Mouse (Mus musculus) midbrain, embryonic 13.5 days (tissue): ENCODE measurements around the gene Enpp7. TPM values are rescaled to one million over a fixed set of nuclear protein-coding genes. Genes with fewer than 3 reads are reported as not detected.
A peak's percentile ranks its signal among the peaks of the same experiment; 100 is the strongest.

Source experiments
- ATAC-seq: fragments of 200-750 bp; cut with Nextera tagmentation; 2 replicates; pipeline ENCODE4 v1.8.0; 2017; ENCODE audit warnings: mild to moderate bottlenecking, moderate TSS enrichment, moderate library complexity
- H3K27ac ChIP-seq: fragments of 300-500 bp; sonication (generic); 2 replicates; pipeline ENCODE4 v1.5.1; 2015; ENCODE audit warnings: inconsistent platforms, mild to moderate bottlenecking, moderate library complexity
- H3K27me3 ChIP-seq: fragments of 300-500 bp; sonication (generic); 2 replicates; pipeline ENCODE4 v1.6.1; 2015; ENCODE audit warnings: mild to moderate bottlenecking, inconsistent platforms
- H3K36me3 ChIP-seq: fragments of 300-500 bp; sonication (generic); 2 replicates; pipeline ENCODE4 v1.6.1; 2015; ENCODE audit warnings: mild to moderate bottlenecking, inconsistent platforms
- H3K4me1 ChIP-seq: fragments of 300-500 bp; sonication (generic); replicated peaks from 2 replicates; pipeline ENCODE4 v1.6.1; 2015; ENCODE audit warnings: inconsistent platforms
- H3K4me2 ChIP-seq: fragments of 300-500 bp; sonication (generic); replicated peaks from 2 replicates; pipeline ENCODE4 v1.6.1; 2015; ENCODE audit warnings: moderate library complexity, mild to moderate bottlenecking, inconsistent platforms
- H3K4me3 ChIP-seq: fragments of 300-500 bp; sonication (generic); replicated peaks from 2 replicates; pipeline ENCODE4 v1.5.1; 2015; ENCODE audit warnings: mild to moderate bottlenecking, inconsistent platforms
- H3K9ac ChIP-seq: fragments of 300-500 bp; sonication (generic); replicated peaks from 2 replicates; pipeline ENCODE4 v1.6.1; 2015; ENCODE audit warnings: mild to moderate bottlenecking, inconsistent platforms
- H3K9me3 ChIP-seq: fragments of 300-500 bp; sonication (generic); 2 replicates; pipeline ENCODE4 v1.6.1; 2016; ENCODE audit warnings: mild to moderate bottlenecking, inconsistent platforms
- WGBS: fragments of 180-500 bp; shearing (Covaris S2); methylation state at CpG from one replicate; pipeline ENCODE4 v1.1.7; 2015; 5-methylcytosine and 5-hydroxymethylcytosine counted together
- polyA plus RNA-seq: library from polyadenylated mRNA; unstranded; fragments of >200 nt; fragmentation: Nextera tagmentation; extraction: Ambion mirVana; gene quantifications from 2 replicates; pipeline ENCODE4 v1.2.1, GENCODE M21; 2015

Gene Enpp7
- polyA plus RNA-seq, 1 experiment from 2014 or later = not detected

DNA sequence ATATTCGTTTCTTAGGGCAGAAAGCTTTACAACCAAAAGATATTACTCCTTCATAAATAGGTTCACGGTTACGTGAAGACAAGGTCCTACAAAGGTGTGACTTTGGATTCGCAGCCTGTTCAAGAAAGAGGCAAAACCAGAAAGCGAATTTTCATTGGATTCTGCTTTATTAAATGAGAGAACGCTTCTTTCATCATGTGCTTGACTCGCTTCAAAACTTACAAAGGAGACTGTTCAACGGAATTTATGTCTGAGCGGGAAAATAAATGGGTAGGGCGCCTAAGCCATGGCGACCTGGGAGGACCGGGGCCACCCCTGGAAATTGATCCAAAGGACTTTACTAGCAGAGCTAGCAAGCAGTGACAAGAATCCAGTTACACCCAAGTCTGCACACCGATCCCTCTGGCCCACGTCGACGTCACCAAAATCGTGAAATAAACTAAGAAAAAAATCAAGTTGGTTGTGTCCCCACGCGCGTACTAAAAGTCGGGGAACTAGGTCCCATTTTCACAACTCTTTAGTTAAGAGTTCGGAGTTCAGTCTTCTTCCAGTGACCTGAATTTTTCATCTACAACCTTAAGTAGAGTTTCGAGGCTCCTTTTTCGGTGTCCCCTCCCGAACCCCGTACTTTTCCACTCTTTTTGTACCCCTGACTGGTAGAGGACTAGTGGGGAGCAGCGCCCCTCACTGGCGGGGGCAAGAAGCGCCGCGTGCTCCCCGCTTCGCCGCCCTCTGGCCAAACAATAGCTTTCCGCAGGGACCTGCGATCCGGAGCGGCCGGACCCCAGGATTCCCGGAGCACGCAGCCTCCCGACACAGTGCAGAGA is 34.3 kb downstream of the Enpp7 start:
- H3K9ac ChIP-seq = peak overlapping the region; percentile 96
- no peaks in the 10 kb centered on the region for H3K9me3 ChIP-seq
- H3K4me3 ChIP-seq = peak overlapping the region; percentile 93
- WGBS = 4% methylated on average over 41 of the region's 42 CpGs
- H3K4me1 ChIP-seq = peaks cover 47% of the 10 kb centered on the region
- peak overlapping the region; percentile 96 for H3K4me2 ChIP-seq
- H3K27me3 ChIP-seq = peaks cover 12% of the 10 kb centered on the region
- H3K27ac ChIP-seq = peak overlapping the region; percentile 92
- peaks cover 13% of the 10 kb centered on the region for H3K36me3 ChIP-seq
- ATAC-seq = no peak

DNA sequence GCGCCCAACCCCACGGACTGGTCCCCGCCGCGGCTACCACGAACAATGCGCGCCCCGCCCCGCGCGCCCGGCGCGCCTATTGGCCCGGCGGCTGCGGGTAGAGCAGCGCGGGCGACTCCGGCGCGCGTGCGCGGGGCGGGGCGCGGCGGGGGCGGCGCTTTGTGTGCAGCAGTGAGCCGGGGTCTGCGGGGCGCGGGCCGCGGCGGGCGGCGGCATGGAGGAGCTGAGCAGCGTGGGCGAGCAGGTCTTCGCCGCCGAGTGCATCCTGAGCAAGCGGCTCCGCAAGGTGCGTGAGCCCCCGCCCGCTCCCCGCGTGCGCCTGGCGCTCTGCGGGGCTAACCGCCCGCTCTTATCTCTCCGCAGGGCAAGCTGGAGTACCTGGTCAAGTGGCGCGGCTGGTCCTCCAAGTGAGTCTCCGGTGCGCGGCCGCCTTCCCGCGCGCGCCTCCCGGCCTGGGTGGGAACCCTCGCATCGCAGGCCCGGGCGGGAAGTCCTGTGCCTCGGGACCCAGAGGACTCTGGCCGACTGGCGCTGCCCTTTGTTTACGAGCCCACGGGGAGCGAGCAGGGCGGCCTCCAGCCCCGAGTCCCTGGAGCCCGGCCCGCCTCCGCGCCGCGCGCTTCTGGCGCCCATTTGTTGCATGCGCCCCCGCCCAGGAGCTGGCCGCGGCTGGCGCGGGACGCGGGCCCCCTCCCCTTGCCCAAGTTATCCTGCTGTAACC is 35.1 kb downstream of the Enpp7 start, which contains the start of gene Cbx2:
Gene Cbx2 (plus strand): TSS at position 68 of the 721 bp plus-strand sequence.
- ATAC-seq = peak; percentile 92
- Histone ChIP-seq H3K9ac (peak within 1 kb of the TSS; percentile 96), H3K4me3 (peak within 1 kb of the TSS; percentile 93), H3K27ac (peak within 1 kb of the TSS; percentile 92), H3K27me3 (peaks cover 12% of the 10 kb centered on the region), H3K36me3 (peaks cover 21% of the 10 kb centered on the region), H3K4me2 (peak within 1 kb of the TSS; percentile 96), H3K9me3 (no peaks in the 10 kb centered on the region), H3K4me1 (peaks cover 52% of the 10 kb centered on the region)
- under 1% methylated on average over 83 of the region's 99 CpGs for WGBS

DNA sequence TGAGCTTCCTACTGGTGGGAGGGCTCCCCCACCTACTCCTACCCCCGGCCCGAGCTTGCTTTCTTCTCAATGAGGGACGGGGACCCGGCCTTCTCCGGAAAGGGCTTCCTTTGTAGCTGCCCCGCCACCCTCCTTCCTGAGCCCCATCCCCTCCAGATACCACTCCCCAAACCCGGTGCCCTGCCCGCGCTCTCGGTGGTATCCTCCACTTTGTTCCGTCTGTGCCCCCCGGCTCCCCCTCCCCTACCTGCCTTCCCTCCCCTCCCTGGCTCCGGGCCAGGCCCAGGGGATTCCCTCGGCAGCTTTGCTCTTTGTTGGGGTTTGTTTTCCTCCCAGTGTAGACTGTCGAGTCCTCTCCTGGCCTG is 35.6 kb downstream of the Enpp7 start:
- peak overlapping the region; percentile 96 for H3K4me2 ChIP-seq
- WGBS = under 1% methylated on average over 15 of the region's 15 CpGs
- peaks cover 57% of the 10 kb centered on the region for H3K4me1 ChIP-seq
- peak overlapping the region; percentile 96 for H3K9ac ChIP-seq
- peak overlapping the region; percentile 93 for H3K4me3 ChIP-seq
- peak overlapping the region; percentile 92 for H3K27ac ChIP-seq
- H3K9me3 ChIP-seq = no peaks in the 10 kb centered on the region
- peak; percentile 43 for ATAC-seq
- peaks cover 12% of the 10 kb centered on the region for H3K27me3 ChIP-seq
- H3K36me3 ChIP-seq = peaks cover 27% of the 10 kb centered on the region

DNA sequence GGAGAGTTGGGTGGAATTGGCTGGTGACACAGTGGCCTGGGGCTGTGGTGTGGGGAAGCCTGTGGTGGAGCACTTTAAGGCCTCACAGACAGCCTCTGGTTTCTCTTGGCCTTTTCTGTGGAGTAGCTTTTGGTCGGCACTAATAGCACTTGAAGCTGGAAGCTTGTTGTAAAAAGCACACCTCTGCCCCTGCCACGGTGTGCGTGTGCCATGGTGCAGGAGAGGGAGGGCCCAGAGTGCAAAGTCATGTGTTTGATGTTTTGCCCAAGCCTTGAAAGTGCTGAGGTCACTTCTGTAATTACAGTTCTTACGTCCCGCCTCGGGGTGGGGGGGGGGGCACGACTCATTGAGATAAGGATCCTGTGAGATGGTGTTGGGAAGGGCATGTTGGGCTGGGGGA is 36.3 kb downstream of the Enpp7 start:
- Histone ChIP-seq H3K27ac (peak overlapping the region; percentile 92), H3K9ac (peak overlapping the region; percentile 96), H3K4me3 (peak overlapping the region; percentile 93), H3K9me3 (no peaks in the 10 kb centered on the region), H3K36me3 (peaks cover 33% of the 10 kb centered on the region), H3K27me3 (peaks cover 12% of the 10 kb centered on the region), H3K4me2 (peak overlapping the region; percentile 96), H3K4me1 (peaks cover 63% of the 10 kb centered on the region)
- 20% methylated on average over 7 of the region's 7 CpGs for WGBS
- ATAC-seq = no peak

DNA sequence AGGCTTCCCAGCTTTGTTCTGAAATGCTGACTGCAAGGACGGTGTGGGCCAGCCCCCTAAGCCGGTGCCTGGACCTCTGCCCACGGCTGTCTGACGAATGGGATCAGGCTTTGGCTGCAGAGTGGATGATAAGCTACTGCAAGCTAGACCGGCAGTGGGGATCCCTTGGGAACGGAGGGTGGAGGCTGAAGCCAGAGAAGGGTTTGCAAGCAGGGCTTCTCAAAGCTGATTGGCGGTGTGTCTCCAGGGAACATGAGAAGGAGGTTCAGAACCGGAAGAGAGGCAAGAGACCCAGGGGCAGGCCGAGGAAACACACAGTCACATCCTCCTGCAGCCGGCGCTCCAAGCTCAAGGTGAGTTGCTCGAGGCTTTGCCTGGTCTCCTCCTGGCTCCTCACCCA is 38.2 kb downstream of the Enpp7 start:
- Histone ChIP-seq H3K9ac (peak overlapping the region; percentile 96), H3K9me3 (no peaks in the 10 kb centered on the region), H3K4me3 (peak overlapping the region; percentile 93), H3K4me1 (peaks cover 69% of the 10 kb centered on the region), H3K27me3 (peaks cover under 1% of the 10 kb centered on the region; the same call in 1 of the 2 replicates), H3K36me3 (peaks cover 52% of the 10 kb centered on the region), H3K4me2 (peak overlapping the region; percentile 96), H3K27ac (peak overlapping the region; percentile 51; the same call in 1 of the 2 replicates)
- 44% methylated on average over 12 of the region's 12 CpGs for whole genome bisulfite sequencing
- no peak for ATAC-seq

DNA sequence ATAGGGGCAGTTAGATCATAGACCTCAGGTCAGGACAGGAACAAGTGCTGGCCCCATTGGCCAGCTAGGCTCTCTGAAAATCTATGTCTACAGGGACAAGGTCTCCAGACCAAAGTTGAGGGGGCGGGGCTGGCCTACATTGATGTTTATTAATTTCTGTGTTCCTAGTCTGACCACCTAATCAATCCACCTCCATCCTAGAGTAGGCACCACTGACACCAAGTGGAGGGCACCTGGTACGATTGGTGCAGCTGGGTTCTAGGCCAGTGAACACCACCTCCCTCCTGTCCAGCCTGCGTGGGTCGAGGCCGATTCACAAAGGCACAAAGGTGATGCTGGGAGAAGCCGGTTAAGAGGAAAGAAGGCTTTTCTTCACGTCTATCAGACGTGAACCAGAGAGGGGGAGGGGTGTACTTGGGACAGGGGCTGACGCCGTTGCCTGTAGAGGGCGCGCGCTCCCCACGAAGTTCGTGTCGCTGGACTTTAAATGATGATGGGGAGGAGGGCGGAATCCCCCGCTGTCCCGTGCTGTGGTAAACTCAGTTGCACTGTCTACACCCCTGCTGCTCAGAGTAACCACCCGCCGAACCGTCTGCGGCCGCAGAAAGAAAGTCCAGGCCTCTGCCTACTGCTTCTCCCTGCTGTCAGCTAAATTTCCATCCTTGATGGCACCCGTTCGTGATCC is 46.0 kb downstream of the Enpp7 start:
- Histone ChIP-seq H3K4me2 (peak overlapping the region; percentile 48), H3K27ac (no peak overlapping the region), H3K4me1 (peaks cover 65% of the 10 kb centered on the region), H3K9ac (no peak overlapping the region; the same call in 1 of the 2 replicates), H3K27me3 (peaks cover 52% of the 10 kb centered on the region), H3K9me3 (no peaks in the 10 kb centered on the region), H3K4me3 (peak overlapping the region; percentile 23), H3K36me3 (peaks cover 27% of the 10 kb centered on the region)
- 2% methylated on average over 26 of the region's 26 CpGs for WGBS
- peak; percentile 49; the same call in 1 of the 2 replicates for ATAC-seq

DNA sequence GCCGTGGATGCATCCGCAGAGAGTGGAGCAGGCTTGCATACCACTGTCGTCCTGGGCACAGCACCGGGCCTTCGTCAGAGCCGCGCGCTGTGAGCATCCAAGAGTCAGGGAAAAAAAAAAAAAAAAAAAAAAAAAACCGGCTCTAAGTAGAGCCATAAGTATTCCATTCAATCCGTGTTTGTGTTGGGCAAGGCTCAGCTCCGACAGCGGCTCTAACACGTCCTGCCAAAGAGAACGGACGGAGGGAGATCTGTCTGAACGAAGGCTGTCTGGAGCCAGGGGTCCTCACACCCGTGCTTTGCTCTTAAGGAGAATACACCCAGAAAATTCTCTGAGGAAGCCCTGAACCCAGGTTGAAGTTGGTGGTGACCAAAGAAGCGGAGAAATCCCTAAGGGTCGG is 46.6 kb downstream of the Enpp7 start:
- Histone ChIP-seq H3K27me3 (peaks cover 56% of the 10 kb centered on the region), H3K27ac (no peak overlapping the region), H3K9ac (no peak overlapping the region; the same call in 1 of the 2 replicates), H3K4me1 (peaks cover 65% of the 10 kb centered on the region), H3K4me3 (peak overlapping the region; percentile 23), H3K9me3 (no peaks in the 10 kb centered on the region), H3K4me2 (peak overlapping the region; percentile 48), H3K36me3 (peaks cover 21% of the 10 kb centered on the region)
- peak; percentile 28; the same call in 1 of the 2 replicates for ATAC-seq
- 3% methylated on average over 19 of the region's 19 CpGs for WGBS

DNA sequence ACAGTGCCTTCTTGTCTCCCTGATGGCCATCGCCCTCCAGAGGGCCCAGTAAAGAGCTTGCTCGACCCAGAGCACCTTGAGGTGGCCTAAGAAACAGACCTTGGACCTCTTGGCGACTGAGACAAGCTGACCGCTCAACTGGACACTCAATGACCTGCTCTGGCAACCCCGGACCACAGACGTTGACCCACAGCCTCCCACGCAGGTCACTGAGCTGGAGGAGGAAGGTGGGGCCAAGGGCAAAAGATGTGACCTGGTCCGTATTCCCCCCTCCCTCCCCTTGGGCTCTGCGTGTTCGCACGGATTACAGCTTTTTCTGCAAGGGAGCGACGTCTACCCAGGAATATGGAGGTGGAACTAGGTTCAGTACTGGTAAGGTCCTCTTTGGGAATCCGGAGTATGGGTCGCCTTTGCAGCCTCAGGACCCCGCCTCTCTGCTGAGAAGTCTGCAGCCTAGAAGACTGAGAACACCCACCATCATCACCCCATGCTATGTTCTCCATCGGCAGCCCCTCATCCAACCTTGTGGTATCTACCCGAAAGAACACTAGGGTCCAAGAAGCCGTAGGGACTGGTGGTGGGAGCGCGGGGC is 47.2 kb downstream of the Enpp7 start:
- H3K27ac ChIP-seq = no peak overlapping the region
- H3K9me3 ChIP-seq = no peaks in the 10 kb centered on the region
- 2% methylated on average over 21 of the region's 21 CpGs for WGBS
- no peak overlapping the region for H3K9ac ChIP-seq
- H3K27me3 ChIP-seq = peaks cover 56% of the 10 kb centered on the region
- H3K36me3 ChIP-seq = peaks cover 16% of the 10 kb centered on the region
- ATAC-seq = no peak
- peak overlapping the region; percentile 48 for H3K4me2 ChIP-seq
- H3K4me3 ChIP-seq = peak overlapping the region; percentile 23
- peaks cover 69% of the 10 kb centered on the region for H3K4me1 ChIP-seq

DNA sequence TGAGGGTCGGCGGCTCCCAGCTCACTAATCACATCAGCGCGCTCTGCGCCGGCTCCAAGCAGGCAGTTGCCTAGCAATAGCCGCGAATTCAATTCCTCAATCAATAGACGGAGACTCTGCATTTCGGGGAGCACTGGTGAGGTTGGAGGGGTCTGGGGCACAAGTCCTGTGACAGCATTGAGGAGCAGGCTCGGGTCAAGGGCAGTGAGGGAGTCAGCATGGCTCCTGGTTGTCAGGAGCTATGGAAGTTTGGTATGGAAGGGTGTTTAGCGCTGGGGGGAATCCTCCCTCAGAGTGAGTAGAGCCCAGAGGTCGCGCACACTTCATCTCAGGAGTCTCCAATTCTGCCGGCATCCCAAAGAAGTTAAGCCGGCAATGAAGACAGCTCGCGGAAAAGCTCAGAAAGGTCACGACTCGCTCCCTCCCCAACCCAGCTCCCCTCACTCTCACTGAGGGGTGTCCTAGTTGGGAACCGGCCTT is 47.7 kb downstream of the Enpp7 start:
- peaks cover 56% of the 10 kb centered on the region for H3K27me3 ChIP-seq
- H3K4me2 ChIP-seq = peak overlapping the region; percentile 48
- H3K4me3 ChIP-seq = peak overlapping the region; percentile 23
- peaks cover 10% of the 10 kb centered on the region for H3K36me3 ChIP-seq
- WGBS = under 1% methylated on average over 21 of the region's 21 CpGs
- H3K4me1 ChIP-seq = peaks cover 71% of the 10 kb centered on the region
- H3K27ac ChIP-seq = no peak overlapping the region
- no peaks in the 10 kb centered on the region for H3K9me3 ChIP-seq
- no peak overlapping the region for H3K9ac ChIP-seq
- no peak for ATAC-seq

DNA sequence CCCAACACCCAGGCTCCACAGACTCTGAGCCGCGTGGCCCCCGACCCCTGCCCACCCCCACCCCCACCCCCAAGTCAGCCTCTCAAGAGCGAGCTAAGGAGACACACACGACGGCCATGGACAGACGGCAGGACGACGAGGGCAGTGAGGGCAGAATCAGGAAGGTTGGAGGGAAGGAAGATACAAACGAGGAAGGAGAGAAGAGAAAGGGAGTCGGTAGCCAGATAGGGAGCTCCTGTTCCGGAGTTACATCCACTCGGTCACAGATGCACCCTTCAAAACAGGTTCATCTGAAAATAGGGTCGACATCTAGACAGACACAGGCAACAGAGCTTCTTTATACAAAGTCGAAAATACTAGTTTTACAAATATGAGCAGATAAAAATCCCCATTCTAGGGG is 48.5 kb downstream of the Enpp7 start:
- H3K4me2 ChIP-seq = peak overlapping the region; percentile 83; the same call in 1 of the 2 replicates
- H3K9me3 ChIP-seq = no peaks in the 10 kb centered on the region
- H3K36me3 ChIP-seq = peaks cover 7% of the 10 kb centered on the region
- ATAC-seq = no peak
- H3K27me3 ChIP-seq = peaks cover 56% of the 10 kb centered on the region
- H3K4me3 ChIP-seq = peak overlapping the region; percentile 47
- no peak overlapping the region for H3K27ac ChIP-seq
- no peak overlapping the region for H3K9ac ChIP-seq
- WGBS = 3% methylated on average over 15 of the region's 15 CpGs
- peaks cover 72% of the 10 kb centered on the region for H3K4me1 ChIP-seq
